Mouse (Mus musculus) liver, adult 2 months (tissue): ENCODE data around the gene Arhgap8. TPM values are rescaled to one million over a fixed set of nuclear protein-coding genes. Genes with fewer than 3 reads are reported as not detected.
"Not testable (repeated sequence)": the region's sequence is repeated elsewhere in the genome, so short reads cannot be mapped to it uniquely, and the experiment has no call there.

Experiments used
- DNase-seq: peaks from one replicate; pipeline ENCODE4 v3.0.0-alpha.2; 2011; ENCODE audit warnings: low read depth, low spot score; ENCODE audit errors: extremely low read depth
- H3K27ac ChIP-seq: fragments of 200-500 bp; replicated peaks from 2 replicates; pipeline ENCODE4 v1.5.1; 2012; ENCODE audit warnings: low read depth, mild to moderate bottlenecking, control low read depth, inconsistent platforms, low read length; ENCODE audit not compliant: insufficient read depth
- H3K27me3 ChIP-seq: fragments of 200-500 bp; 2 replicates; pipeline ENCODE4 v1.6.1; 2012; ENCODE audit warnings: mild to moderate bottlenecking, moderate library complexity, low read length, inconsistent platforms; ENCODE audit not compliant: control insufficient read depth, insufficient read depth
- H3K36me3 ChIP-seq: fragments of 200-500 bp; 2 replicates; pipeline ENCODE4 v1.6.1; 2012; ENCODE audit warnings: low read length, inconsistent platforms; ENCODE audit not compliant: control insufficient read depth, insufficient read depth
- H3K4me1 ChIP-seq: fragments of 200-500 bp; 2 replicates; pipeline ENCODE4 v1.6.1; 2011; ENCODE audit warnings: low read length; ENCODE audit not compliant: control insufficient read depth, insufficient read depth
- H3K4me3 ChIP-seq: fragments of 200-500 bp; 2 replicates; pipeline ENCODE4 v1.5.1; 2011; ENCODE audit warnings: low read depth, mild to moderate bottlenecking, control low read depth, low read length, moderate library complexity; ENCODE audit not compliant: insufficient read depth
- H3K79me2 ChIP-seq: fragments of 200-500 bp; 2 replicates; pipeline ENCODE4 v1.6.1; 2012; ENCODE audit warnings: inconsistent platforms, mild to moderate bottlenecking, low read length, moderate library complexity; ENCODE audit not compliant: control insufficient read depth, insufficient read depth
- H3K9ac ChIP-seq: fragments of 200-500 bp; 2 replicates; pipeline ENCODE4 v1.6.1; 2012; ENCODE audit warnings: low read depth, mild to moderate bottlenecking, control low read depth, inconsistent platforms, low read length
- CTCF ChIP-seq: fragments of 200-500 bp; IDR thresholded peaks from 2 replicates; pipeline ENCODE4 v1.5.1; 2011; ENCODE audit warnings: low read depth, low read length, control low read depth
- POLR2A ChIP-seq: fragments of 200-500 bp; IDR thresholded peaks from 2 replicates; pipeline ENCODE4 v1.6.1; 2011; ENCODE audit warnings: low read length, control low read depth; ENCODE audit not compliant: insufficient read depth; ENCODE audit errors: extremely low read depth
- WGBS: fragments of 180-500 bp; shearing (Covaris S2); methylation state at CpG from one replicate; pipeline ENCODE4 v1.1.7; 2018; 5-methylcytosine and 5-hydroxymethylcytosine counted together
- polyA plus RNA-seq: library from polyadenylated mRNA; depleted of rRNA; stranded (reverse); fragments of >200 nt; gene quantifications from 2 replicates; pipeline ENCODE4 v1.2.3, GENCODE M21; 2012
- total RNA-seq: library from RNA; depleted of rRNA; stranded (reverse); fragments of >200 nt; gene quantifications from 2 replicates; pipeline ENCODE4 v1.2.3, GENCODE M21; 2014

Arhgap8 gene
- total and polyA plus RNA-seq, 2 experiments: 0.20 TPM; not detected in 1

- Histone ChIP-seq H3K9ac (no peak overlapping the region), H3K27ac (no peak overlapping the region), H3K4me3 (no peak overlapping the region), H3K36me3 (no peaks in the 10 kb centered on the region), H3K79me2 (no peaks in the 10 kb centered on the region), H3K4me1 (no peaks in the 10 kb centered on the region), H3K27me3 (no peaks in the 10 kb centered on the region)
- DNase-seq: no peak
- TF ChIP-seq CTCF (no peak), POLR2A (no peak)
- WGBS: 17% methylated on average over 22 of the region's 22 CpGs
These were observed 36.6 kb downstream of the Arhgap8 start for GRCm38 (mm10) chr15:84756426-84756825.

DNA sequence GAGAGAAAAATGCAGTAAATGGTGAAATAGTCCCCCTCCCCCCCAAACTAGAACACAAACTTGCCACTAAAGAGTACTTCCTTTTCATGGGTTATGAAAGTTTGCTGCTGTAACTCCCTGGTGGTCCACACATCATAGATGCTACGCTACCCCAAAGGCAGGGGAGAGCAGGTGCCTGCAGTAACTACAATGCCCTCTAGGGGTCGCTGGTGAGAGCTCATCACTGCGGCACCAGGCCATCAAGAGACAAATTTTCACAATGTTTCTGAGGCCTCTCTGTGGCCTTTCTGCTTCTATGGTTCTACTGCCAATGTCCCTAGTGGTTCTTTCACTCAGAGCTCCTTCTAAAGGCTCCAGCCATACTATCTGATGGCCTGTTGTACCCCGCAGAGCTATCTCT lies 38.6 kb downstream of the Arhgap8 start:
- no peak for DNase-seq
- Histone ChIP-seq H3K27me3 (no peaks in the 10 kb centered on the region), H3K9ac (no peak overlapping the region), H3K27ac (no peak overlapping the region), H3K36me3 (no peaks in the 10 kb centered on the region), H3K4me3 (no peak overlapping the region), H3K4me1 (no peaks in the 10 kb centered on the region), H3K79me2 (no peaks in the 10 kb centered on the region)
- TF ChIP-seq POLR2A (no peak), CTCF (peak; percentile 86)
- whole genome bisulfite sequencing: 47% methylated on average over 4 of the region's 4 CpGs

DNA sequence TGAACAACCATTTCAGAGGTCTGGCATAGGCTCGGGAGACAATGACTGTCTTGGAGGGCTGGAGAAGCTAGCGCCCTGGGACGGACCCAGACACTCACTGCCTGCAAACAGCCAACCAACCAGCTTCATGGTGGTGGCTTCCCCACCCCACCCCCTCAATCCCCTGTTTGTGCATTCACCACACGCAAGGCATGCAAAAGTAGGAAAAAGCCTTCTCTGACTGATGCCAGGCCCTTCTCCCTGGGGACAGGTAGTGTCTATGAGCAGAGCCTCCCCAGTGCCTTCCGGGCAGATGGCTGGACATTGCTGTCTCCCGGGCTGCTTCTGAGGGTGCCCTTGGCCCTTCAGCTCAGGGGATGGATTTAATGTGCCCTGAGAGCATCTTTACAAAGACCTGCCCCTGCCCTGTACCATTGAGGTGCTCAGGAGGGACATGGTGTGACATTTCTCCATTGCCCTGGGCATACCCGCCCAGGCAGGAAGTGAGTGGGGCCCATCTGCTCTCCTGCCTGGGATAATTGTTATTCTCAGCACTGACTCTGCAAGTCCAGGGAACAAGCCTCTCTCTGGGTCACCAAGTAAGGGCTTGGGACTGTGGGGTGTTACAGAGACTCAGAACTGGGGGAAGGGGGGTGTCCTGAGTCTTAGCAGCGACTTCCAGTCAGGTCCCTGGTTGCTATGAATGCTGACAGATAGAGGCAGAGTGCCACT lies 43.0 kb downstream of the Arhgap8 start:
- no peak for TF ChIP-seq CTCF
- no peak for TF ChIP-seq POLR2A
- Histone ChIP-seq H3K4me3 (no peak overlapping the region), H3K9ac (no peak overlapping the region), H3K36me3 (no peaks in the 10 kb centered on the region), H3K4me1 (no peaks in the 10 kb centered on the region), H3K27ac (no peak overlapping the region), H3K27me3 (no peaks in the 10 kb centered on the region), H3K79me2 (no peaks in the 10 kb centered on the region)
- no peak for DNase-seq
- 89% methylated on average over 8 of the region's 8 CpGs for WGBS

GRCm38 (mm10) chr15:84763423-84763812 lies 43.6 kb downstream of the Arhgap8 start:
- Histone ChIP-seq H3K9ac (no peak overlapping the region), H3K27me3 (no peaks in the 10 kb centered on the region), H3K4me3 (no peak overlapping the region), H3K27ac (no peak overlapping the region), H3K4me1 (no peaks in the 10 kb centered on the region), H3K79me2 (no peaks in the 10 kb centered on the region), H3K36me3 (no peaks in the 10 kb centered on the region)
- WGBS: 57% methylated on average over 7 of the region's 7 CpGs
- no peak for DNase-seq
- TF ChIP-seq CTCF (no peak), POLR2A (no peak)

- Histone ChIP-seq H3K27ac (no peak overlapping the region), H3K79me2 (no peaks in the 10 kb centered on the region), H3K4me3 (no peak overlapping the region), H3K36me3 (no peaks in the 10 kb centered on the region), H3K4me1 (no peaks in the 10 kb centered on the region), H3K27me3 (no peaks in the 10 kb centered on the region), H3K9ac (no peak overlapping the region)
- DNase-seq: no peak
- TF ChIP-seq POLR2A (no peak), CTCF (no peak)
- 32% methylated on average over 10 of the region's 10 CpGs for WGBS
These were observed 46.8 kb downstream of the Arhgap8 start for GRCm38 (mm10) chr15:84766621-84767020.

GRCm38 (mm10) chr15:84768531-84768930 lies 48.7 kb downstream of the Arhgap8 start:
- not testable (repeated sequence) for H3K4me3 ChIP-seq, DNase-seq, H3K4me1 ChIP-seq, H3K9ac ChIP-seq, H3K27me3 ChIP-seq, H3K36me3 ChIP-seq, H3K79me2 ChIP-seq, H3K27ac ChIP-seq
- WGBS: 83% methylated on average over 4 of the region's 4 CpGs
